In genomic region chr11:83079487-83080199, GRCm38 (mm10) we compare ENCODE assay signal across 13 mouse cellular contexts. TPM values are rescaled to one million over a fixed set of nuclear protein-coding genes. Genes with fewer than 3 reads are reported as not detected.
DNase-seq lines count a peak whose midpoint lies in the region; ATAC-seq and TF ChIP-seq lines count a peak whose summit lies in the region.
"Had no signal": no experiment of that assay in that cellular context is flagged by ENCODE, and none has a peak within 500 bp of the region (broad histone marks: within the 10 kb centered on the region; RNA-seq: fewer than 3 reads in every experiment).

No protein-coding gene starts in this region.

- no peaks in the 10 kb centered on the region for H3K36me3 ChIP-seq in macrophage (ENCODE audit: inconsistent target)
- no peaks in the 10 kb centered on the region for H3K36me3 ChIP-seq in forebrain, postnatal 0 days (ENCODE audit: insufficient read depth)
- H3K36me3 ChIP-seq: limb, embryonic 12.5 days had no signal

- H3K9me3 ChIP-seq in forebrain, postnatal 0 days (ENCODE audit: low read length), result no peaks in the 10 kb centered on the region

- H3K9ac ChIP-seq in forebrain, postnatal 0 days, result no peak overlapping the region
- H3K9ac ChIP-seq: limb, embryonic 12.5 days had no signal

- peak; percentile 85 for DNase-seq in heart, adult 11 months
- no peak for DNase-seq in heart, adult 9 months (ENCODE audit: low spot score in 2 of 2)
- peak; percentile 13 to 18 for DNase-seq in spleen, postnatal 10 days (ENCODE audit: low spot score in 2 of 2)
- DNase-seq in spleen, postnatal 14 days (ENCODE audit: low spot score in 2 of 2), result no peak
- no peak for DNase-seq in left cerebral cortex, adult 11 months (ENCODE audit: low spot score)
- no peak for DNase-seq in left cerebral cortex, adult 18-20 months (ENCODE audit: low spot score in 2 of 2)
- DNase-seq in forebrain, postnatal 0 days, result no peak
- DNase-seq: kidney, postnatal 14 days; right cerebral cortex, adult 18-20 months had no signal

- peak overlapping the region; percentile 98 for H3K27ac ChIP-seq in macrophage
- no peak overlapping the region for H3K27ac ChIP-seq in forebrain, postnatal 0 days (ENCODE audit: low read depth, low read length)
- H3K27ac ChIP-seq: limb, embryonic 12.5 days had no signal

- no peak overlapping the region for H3K4me2 ChIP-seq in forebrain, postnatal 0 days (ENCODE audit: low read depth)
- H3K4me2 ChIP-seq: limb, embryonic 12.5 days had no signal

- no peaks in the 10 kb centered on the region for H3K27me3 ChIP-seq in forebrain, postnatal 0 days (ENCODE audit: insufficient read depth, low read length)
- H3K27me3 ChIP-seq: limb, embryonic 12.5 days; megakaryocyte, embryonic 14.5 days had no signal

- H3K79me2 ChIP-seq in macrophage (ENCODE audit: inconsistent target), result no peaks in the 10 kb centered on the region

- 77% methylated on average over 9 of the region's 9 CpGs for WGBS in macrophage (ENCODE audit: missing documents)
- WGBS in forebrain, postnatal 0 days, result 87% methylated on average over 9 of the region's 9 CpGs

- ATAC-seq in forebrain, postnatal 0 days, result no peak

- no peak for TF ChIP-seq CTCF in forebrain, postnatal 0 days (IDR thresholded peaks at IDR 0.05; ENCODE audit: low read depth)

- no peak overlapping the region for H3K4me3 ChIP-seq in macrophage (ENCODE audit: inconsistent target)
- no peak overlapping the region for H3K4me3 ChIP-seq in forebrain, postnatal 0 days (ENCODE audit: low read depth, low read length)
- H3K4me3 ChIP-seq: limb, embryonic 12.5 days had no signal

- no peaks in the 10 kb centered on the region for H3K4me1 ChIP-seq in forebrain, postnatal 0 days (ENCODE audit: insufficient read depth)
- H3K4me1 ChIP-seq: limb, embryonic 12.5 days had no signal

RNA-seq across cellular contexts. Expression of gene Slfn2, which starts 14.7 kb away (rescaled TPM):
- 100 to 1,000 TPM; 204 to 973 (median 602) TPM for total RNA-seq in macrophage (2018; cell fraction: chromatin; rRNA removed)
- total RNA-seq in macrophage (2018; cell fraction: cytosol; rRNA removed), result 1,000 to 10,000 TPM in 20 of 26 experiments, 100 to 1,000 TPM in 6; 511 to 2,505 (median 1,185) TPM
- 1,000 to 10,000 TPM in 19 of 26 experiments, 100 to 1,000 TPM in 7; 398 to 1,812 (median 1,263) TPM for total RNA-seq in macrophage (2018; cell fraction: nucleus; rRNA removed)
- polyA plus RNA-seq in macrophage (2018), result 335 to 670 TPM (median 455 TPM) in 3 replicates
- 1 to 10 TPM in 1 of 2 experiments, under 1 TPM in 1; 0.80 to 1.8 TPM for total RNA-seq in left cerebral cortex, adult 18-20 months (2021)
- total RNA-seq in forebrain, postnatal 0 days (2014; rRNA removed), result 1.8 and 3.5 TPM in 2 replicates
- 1.5 and 1.9 TPM in 2 replicates for polyA plus RNA-seq in forebrain, postnatal 0 days (2015; fragmentation: Nextera tagmentation; extraction: Ambion mirVana)

RNA-seq across cellular contexts. Expression of gene Slfn1, which starts 37.0 kb away (rescaled TPM):
- 10 to 100 TPM in 14 of 26 experiments, 1 to 10 TPM in 6, under 1 TPM in 4, not detected in 2; 0.49 to 87.4 (median 43.8) TPM for total RNA-seq in macrophage (2018; cell fraction: chromatin; rRNA removed)
- total RNA-seq in macrophage (2018; cell fraction: cytosol; rRNA removed), result 100 to 1,000 TPM in 1 of 26 experiments, 10 to 100 TPM in 13, 1 to 10 TPM in 12; 2.9 to 110 (median 34.3) TPM
- 100 to 1,000 TPM in 11 of 26 experiments, 10 to 100 TPM in 5, 1 to 10 TPM in 9, under 1 TPM in 1; 0.96 to 224 (median 70.9) TPM for total RNA-seq in macrophage (2018; cell fraction: nucleus; rRNA removed)
- polyA plus RNA-seq in macrophage (2018), result 3.5 to 9.8 TPM (median 4.5 TPM) in 3 replicates
- not detected for total RNA-seq in left cerebral cortex, adult 18-20 months (2021)
- 0.14 TPM in 1 of 2 replicates, not detected in the other for total RNA-seq in forebrain, postnatal 0 days (2014; rRNA removed)
- polyA plus RNA-seq in forebrain, postnatal 0 days (2015; fragmentation: Nextera tagmentation; extraction: Ambion mirVana), result 0.08 TPM in 1 of 2 replicates, not detected in the other
- polyA plus RNA-seq: limb, embryonic 12.5 days; neural tube, embryonic 11.5 days had no signal

RNA-seq across cellular contexts. Expression of gene Slfn8, which starts 59.0 kb away (rescaled TPM):
- 1,000 to 10,000 TPM in 3 of 26 experiments, 100 to 1,000 TPM in 23; 149 to 1,206 (median 560) TPM for total RNA-seq in macrophage (2018; cell fraction: chromatin; rRNA removed)
- 100 to 1,000 TPM in 15 of 26 experiments, 10 to 100 TPM in 11; 69.3 to 339 (median 209) TPM for total RNA-seq in macrophage (2018; cell fraction: cytosol; rRNA removed)
- total RNA-seq in macrophage (2018; cell fraction: nucleus; rRNA removed), result 100 to 1,000 TPM in 25 of 26 experiments, 10 to 100 TPM in 1; 97.1 to 956 (median 621) TPM
- polyA plus RNA-seq in macrophage (2018), result 43.7 to 104 TPM (median 83.5 TPM) in 3 replicates
- under 1 TPM; 0.80 to 0.81 TPM for total RNA-seq in left cerebral cortex, adult 18-20 months (2021)
- 0.23 and 0.29 TPM in 2 replicates for total RNA-seq in forebrain, postnatal 0 days (2014; rRNA removed)
- 0.06 and 0.27 TPM in 2 replicates for polyA plus RNA-seq in forebrain, postnatal 0 days (2015; fragmentation: Nextera tagmentation; extraction: Ambion mirVana)

Comparison
In these comparisons a context has a peak if more than half of its experiments do, and no peak if none do; other contexts are left out.
1. DNase-seq: peak in heart, adult 11 months (single experiment) and spleen, postnatal 10 days (2 of 2); none in heart, adult 9 months (0 of 2), spleen, postnatal 14 days (0 of 2), left cerebral cortex, adult 11 months (single experiment), left cerebral cortex, adult 18-20 months (0 of 2) and forebrain, postnatal 0 days (single experiment).